Mouse (Mus musculus) B cell, adult (primary cell): Measurements from ENCODE around the gene Olfr67. TPM values are rescaled to one million over a fixed set of nuclear protein-coding genes. Genes with fewer than 3 reads are reported as not detected.

Experiments used
- total RNA-seq: library from RNA; stranded (reverse); gene quantifications from 4 replicates; pipeline ENCODE4 v1.2.4, GENCODE M21; 2023; ENCODE audit not compliant: inconsistent age

Gene Olfr67
- not detected in 4 replicates for total RNA-seq

GRCm38 (mm10) chr7:103791721-103792120, at the start of gene Olfr67:
Gene Olfr67, minus strand, starts transcription at chr7:103791821.

GRCm38 (mm10) chr7:103840268-103840667, 48.6 kb upstream of the Olfr67 start, which contains the start of gene Hbb-bh2:
Gene Hbb-bh2, minus strand, starts transcription at chr7:103840520.

GRCm38 (mm10) chr7:103827808-103828207, 36.2 kb upstream of the Olfr67 start, which contains the start of gene Hbb-bs:
Gene Hbb-bs, minus strand, starts transcription at chr7:103828096.

GRCm38 (mm10) chr7:103813766-103814165, 22.1 kb upstream of the Olfr67 start, which contains the start of gene Hbb-bt:
Gene Hbb-bt, minus strand, starts transcription at chr7:103813996.

GRCm38 (mm10) chr7:103779598-103779997, 12.0 kb downstream of the Olfr67 start, which contains the start of gene Olfr68:
Gene Olfr68, minus strand, starts transcription at chr7:103779698.

GRCm38 (mm10) chr7:103771494-103771893, 20.1 kb downstream of the Olfr67 start, which contains the start of gene Olfr69:
Gene Olfr69, minus strand, starts transcription at chr7:103771594.

GRCm38 (mm10) chr7:103757233-103757632, 34.4 kb downstream of the Olfr67 start, which contains the start of gene Olfr630:
Gene Olfr630, minus strand, starts transcription at chr7:103757333.

GRCm38 (mm10) chr7:103744843-103745242, 46.8 kb downstream of the Olfr67 start, which contains the start of gene Olfr629:
Gene Olfr629, minus strand, starts transcription at chr7:103744943.

Other genes with a start within 250 kb of the Olfr67 start
- gene Olfr612, start 249.1 kb downstream of the Olfr67 start, total RNA-seq = not detected in 4 replicates
- gene Olfr613, start 243.7 kb downstream of the Olfr67 start, total RNA-seq = not detected in 4 replicates
- gene Olfr615, start 235.7 kb downstream of the Olfr67 start, total RNA-seq = not detected in 4 replicates
- gene Olfr616, start 222.7 kb downstream of the Olfr67 start, total RNA-seq = not detected in 4 replicates
- gene Olfr617, start 218.8 kb downstream of the Olfr67 start, total RNA-seq = not detected in 4 replicates
- gene Olfr618, start 201.7 kb downstream of the Olfr67 start, total RNA-seq = not detected in 4 replicates
- not detected in 4 replicates for gene Olfr619, start 191.2 kb downstream of the Olfr67 start, total RNA-seq
- gene Olfr620, start 179.3 kb downstream of the Olfr67 start, total RNA-seq = not detected in 4 replicates
- gene Olfr622, start 149.1 kb downstream of the Olfr67 start, total RNA-seq = not detected in 4 replicates
- gene Olfr623, start 128.1 kb downstream of the Olfr67 start, total RNA-seq = not detected in 4 replicates
- not detected in 4 replicates for gene Olfr624, start 120.6 kb downstream of the Olfr67 start, total RNA-seq
- not detected in 4 replicates for gene Olfr625-ps1, start 109.1 kb downstream of the Olfr67 start, total RNA-seq
- not detected in 4 replicates for gene Olfr243, start 77.2 kb downstream of the Olfr67 start, total RNA-seq
- not detected in 4 replicates for gene Olfr628, start 61.4 kb downstream of the Olfr67 start, total RNA-seq
- not detected in 4 replicates for gene Olfr629, start 46.9 kb downstream of the Olfr67 start, total RNA-seq
- not detected in 4 replicates for gene Olfr630, start 34.5 kb downstream of the Olfr67 start, total RNA-seq
- not detected in 4 replicates for gene Olfr69, start 20.2 kb downstream of the Olfr67 start, total RNA-seq
- not detected in 4 replicates for gene Olfr68, start 12.1 kb downstream of the Olfr67 start, total RNA-seq
- gene Hbb-bt, start 22.2 kb upstream of the Olfr67 start, total RNA-seq = 3.1 to 9.5 TPM (median 3.9 TPM) in 4 replicates
- 5.7 to 29.6 TPM (median 17.0 TPM) in 4 replicates for gene Hbb-bs, start 36.3 kb upstream of the Olfr67 start, total RNA-seq
- gene Hbb-bh2, start 48.7 kb upstream of the Olfr67 start, total RNA-seq = not detected in 4 replicates
- 0.94 TPM in 1 of 4 replicates, not detected in the others for gene Hbb-bh1, start 51.3 kb upstream of the Olfr67 start, total RNA-seq
- gene Hbb-y, start 61.4 kb upstream of the Olfr67 start, total RNA-seq = not detected in 4 replicates
- not detected in 4 replicates for gene Olfr66, start 94.4 kb upstream of the Olfr67 start, total RNA-seq
- not detected in 4 replicates for gene Olfr64, start 102.7 kb upstream of the Olfr67 start, total RNA-seq
- gene Olfr65, start 111.7 kb upstream of the Olfr67 start, total RNA-seq = not detected in 4 replicates
- gene Olfr631, start 137.0 kb upstream of the Olfr67 start, total RNA-seq = not detected in 4 replicates
- gene Olfr632, start 142.5 kb upstream of the Olfr67 start, total RNA-seq = not detected in 4 replicates
- gene Olfr633, start 152.6 kb upstream of the Olfr67 start, total RNA-seq = not detected in 4 replicates
- not detected in 4 replicates for gene Olfr635, start 179.3 kb upstream of the Olfr67 start, total RNA-seq
- gene Olfr638, start 206.9 kb upstream of the Olfr67 start, total RNA-seq = not detected in 4 replicates
- 0.16 TPM in 1 of 4 replicates, not detected in the others for gene Olfr639, start 225.5 kb upstream of the Olfr67 start, total RNA-seq
- gene Olfr640, start 233.8 kb upstream of the Olfr67 start, total RNA-seq = not detected in 4 replicates
- gene Olfr641, start 243.6 kb upstream of the Olfr67 start, total RNA-seq = not detected in 4 replicates